Mouse (Mus musculus) stomach, embryonic 14.5 days (tissue): ENCODE data around the gene Ttc25. TPM values are rescaled to one million over a fixed set of nuclear protein-coding genes. Genes with fewer than 3 reads are reported as not detected.
"Not testable (repeated sequence)": the region's sequence is repeated elsewhere in the genome, so short reads cannot be mapped to it uniquely, and the experiment has no call there.

Experiments
- ATAC-seq: fragments of 200-750 bp; cut with Nextera tagmentation; 2 replicates; pipeline ENCODE4 v1.8.0; 2017; ENCODE audit warnings: low read depth, moderate TSS enrichment; ENCODE audit not compliant: insufficient number of reproducible peaks, insufficient read depth, low FRiP score
- H3K27ac ChIP-seq: fragments of 300-500 bp; sonication (generic); 2 replicates; pipeline ENCODE4 v1.5.1; 2014; ENCODE audit warnings: mild to moderate bottlenecking, low read length, moderate library complexity, mixed read lengths
- H3K27me3 ChIP-seq: fragments of 300-500 bp; sonication (generic); 2 replicates; pipeline ENCODE4 v1.6.1; 2014; ENCODE audit warnings: low read length, control low read depth, mixed read lengths; ENCODE audit not compliant: control insufficient read depth, insufficient read depth
- H3K36me3 ChIP-seq: fragments of 300-500 bp; sonication (generic); 2 replicates; pipeline ENCODE4 v1.6.1; 2014; ENCODE audit warnings: mild to moderate bottlenecking, control low read depth, low read length, moderate library complexity, mixed read lengths; ENCODE audit not compliant: control insufficient read depth, insufficient read depth
- H3K4me1 ChIP-seq: fragments of 300-500 bp; sonication (generic); 2 replicates; pipeline ENCODE4 v1.6.1; 2014; ENCODE audit warnings: low read length, control low read depth, mixed read lengths; ENCODE audit not compliant: control insufficient read depth, insufficient read depth
- H3K4me2 ChIP-seq: fragments of 300-500 bp; sonication (generic); replicated peaks from 2 replicates; pipeline ENCODE4 v1.6.1; 2014; ENCODE audit warnings: low read depth, low read length, control low read depth
- H3K4me3 ChIP-seq: fragments of 300-500 bp; sonication (generic); 2 replicates; pipeline ENCODE4 v1.5.1; 2014; ENCODE audit warnings: low read depth, low read length, control low read depth
- H3K9ac ChIP-seq: fragments of 300-500 bp; sonication (generic); replicated peaks from 2 replicates; pipeline ENCODE4 v1.6.1; 2014; ENCODE audit warnings: low read depth, mild to moderate bottlenecking, control low read depth, low read length, moderate library complexity, mixed read lengths
- H3K9me3 ChIP-seq: fragments of 300-500 bp; sonication (generic); 2 replicates; pipeline ENCODE4 v1.6.1; 2016; ENCODE audit warnings: low read depth, low read length, control low read depth; ENCODE audit not compliant: control insufficient read depth
- WGBS: fragments of 180-500 bp; shearing (Covaris S2); extraction: QIAGEN DNeasy Blood & Tissue Kit; methylation state at CpG from one replicate; pipeline ENCODE4 v1.1.7; 2014; 5-methylcytosine and 5-hydroxymethylcytosine counted together
- polyA plus RNA-seq: library from polyadenylated mRNA; unstranded; fragments of >200 nt; fragmentation: Nextera tagmentation; extraction: Ambion mirVana; gene quantifications from 2 replicates; pipeline ENCODE4 v1.2.1, GENCODE M21; 2014

Ttc25 gene
- polyA plus RNA-seq, 1 experiment from 2014 or later, result 1.1 TPM

- H3K4me3 ChIP-seq, result no peak overlapping the region; the same call in 1 of the 2 replicates
- H3K9me3 ChIP-seq, result no peaks in the 10 kb centered on the region
- H3K9ac ChIP-seq, result no peak overlapping the region
- no peaks in the 10 kb centered on the region; the same call in 1 of the 2 replicates for H3K27me3 ChIP-seq
- peaks cover 20% of the 10 kb centered on the region; the same call in 1 of the 2 replicates for H3K36me3 ChIP-seq
- no peak overlapping the region for H3K4me2 ChIP-seq
- ATAC-seq, result no peak
- H3K4me1 ChIP-seq, result peaks cover 4% of the 10 kb centered on the region; the same call in 1 of the 2 replicates
- WGBS, result 64% methylated on average over 21 of the region's 21 CpGs
- H3K27ac ChIP-seq, result no peak overlapping the region
These were observed 30.8 kb downstream of the Ttc25 start for GRCm38 (mm10) chr11:100576256-100576655.

DNA sequence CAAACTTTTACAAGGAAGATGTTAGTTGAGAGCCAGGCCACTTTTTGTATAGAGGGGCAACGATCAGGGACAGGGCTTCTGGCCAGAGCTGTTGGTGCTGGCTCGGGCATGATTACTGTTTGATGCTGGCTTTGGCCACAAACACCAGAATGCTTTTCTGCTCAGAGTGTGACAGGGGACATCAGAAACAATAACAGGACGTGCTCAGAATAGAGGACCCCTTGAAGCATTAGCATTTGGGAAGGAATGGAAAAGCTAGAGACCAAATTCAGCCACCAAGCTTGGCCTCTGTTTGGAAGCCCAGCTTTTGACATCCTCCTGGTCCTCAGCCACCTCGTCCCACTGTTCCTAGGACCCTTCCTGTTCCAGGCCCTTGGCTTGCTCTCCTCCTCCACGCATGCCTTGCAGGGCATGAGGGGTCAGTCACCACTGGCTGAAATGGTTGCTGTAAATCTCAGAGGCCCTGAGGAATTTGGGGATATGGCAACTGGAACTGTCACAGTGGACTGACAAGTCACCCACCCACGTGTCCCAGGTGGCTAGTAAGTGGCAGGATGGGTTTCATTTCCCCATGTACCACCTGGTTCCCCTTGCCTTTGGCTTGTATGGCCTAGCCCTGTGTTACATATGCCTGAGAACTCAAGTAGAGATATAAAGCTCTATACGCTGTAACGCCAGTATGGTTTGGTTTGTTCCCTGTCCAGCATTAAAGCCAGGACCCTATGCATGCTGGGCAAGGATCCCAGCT is 32.6 kb downstream of the Ttc25 start:
- peaks cover 31% of the 10 kb centered on the region for H3K36me3 ChIP-seq
- H3K9me3 ChIP-seq, result no peaks in the 10 kb centered on the region
- no peak overlapping the region for H3K4me2 ChIP-seq
- WGBS, result 76% methylated on average over 8 of the region's 8 CpGs
- no peak overlapping the region for H3K9ac ChIP-seq
- H3K4me1 ChIP-seq, result peaks cover 4% of the 10 kb centered on the region; the same call in 1 of the 2 replicates
- no peak for ATAC-seq
- H3K4me3 ChIP-seq, result no peak overlapping the region
- no peak overlapping the region for H3K27ac ChIP-seq
- H3K27me3 ChIP-seq, result no peaks in the 10 kb centered on the region

GRCm38 (mm10) chr11:100579116-100579799 is 33.9 kb downstream of the Ttc25 start:
- Histone ChIP-seq H3K36me3 (peaks cover 43% of the 10 kb centered on the region), H3K9me3 (no peaks in the 10 kb centered on the region), H3K4me1 (peaks cover 4% of the 10 kb centered on the region; the same call in 1 of the 2 replicates), H3K27ac (no peak overlapping the region), H3K4me3 (no peak overlapping the region), H3K4me2 (no peak overlapping the region), H3K27me3 (no peaks in the 10 kb centered on the region), H3K9ac (no peak overlapping the region)
- 92% methylated on average over 9 of the region's 9 CpGs for WGBS
- ATAC-seq, result no peak

DNA sequence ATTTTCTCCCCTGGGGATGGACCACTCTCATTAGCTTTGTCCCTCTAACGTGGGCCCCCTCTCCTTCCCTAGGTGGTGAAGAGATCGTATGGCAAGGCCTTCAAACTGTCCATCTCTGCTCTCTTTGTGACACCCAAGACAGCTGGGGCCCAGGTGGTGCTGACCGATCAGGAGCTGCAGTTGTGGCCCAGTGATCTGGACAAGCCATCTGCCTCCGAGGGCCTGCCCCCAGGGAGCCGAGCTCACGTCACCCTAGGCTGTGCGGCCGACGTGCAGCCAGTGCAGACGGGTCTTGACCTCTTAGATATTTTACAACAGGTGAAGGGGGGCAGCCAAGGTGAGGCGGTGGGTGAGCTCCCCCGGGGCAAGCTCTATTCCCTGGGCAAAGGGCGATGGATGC is 34.9 kb downstream of the Ttc25 start:
- ATAC-seq, result no peak
- Histone ChIP-seq H3K9ac (no peak overlapping the region), H3K36me3 (peaks cover 53% of the 10 kb centered on the region), H3K4me2 (no peak overlapping the region), H3K27ac (no peak overlapping the region), H3K4me3 (no peak overlapping the region), H3K27me3 (no peaks in the 10 kb centered on the region), H3K9me3 (no peaks in the 10 kb centered on the region), H3K4me1 (peaks cover 3% of the 10 kb centered on the region; the same call in 1 of the 2 replicates)
- WGBS, result 94% methylated on average over 13 of the region's 13 CpGs

GRCm38 (mm10) chr11:100581756-100582155 is 36.3 kb downstream of the Ttc25 start:
- no peaks in the 10 kb centered on the region for H3K27me3 ChIP-seq
- no peaks in the 10 kb centered on the region for H3K9me3 ChIP-seq
- peak; percentile 26; the same call in 1 of the 2 replicates for ATAC-seq
- H3K4me2 ChIP-seq, result no peak overlapping the region
- WGBS, result 63% methylated on average over 4 of the region's 4 CpGs
- H3K27ac ChIP-seq, result no peak overlapping the region
- H3K36me3 ChIP-seq, result peaks cover 66% of the 10 kb centered on the region
- no peak overlapping the region for H3K4me3 ChIP-seq
- no peaks in the 10 kb centered on the region for H3K4me1 ChIP-seq
- H3K9ac ChIP-seq, result no peak overlapping the region

GRCm38 (mm10) chr11:100582413-100582812 is 37.0 kb downstream of the Ttc25 start:
- not testable (repeated sequence) for H3K4me1 ChIP-seq, H3K4me2 ChIP-seq, H3K9ac ChIP-seq, ATAC-seq, H3K27ac ChIP-seq, H3K9me3 ChIP-seq, H3K27me3 ChIP-seq, H3K4me3 ChIP-seq
- H3K36me3 ChIP-seq, result peaks cover 73% of the 10 kb centered on the region
- 95% methylated on average over 1 of the region's 1 CpGs for WGBS

DNA sequence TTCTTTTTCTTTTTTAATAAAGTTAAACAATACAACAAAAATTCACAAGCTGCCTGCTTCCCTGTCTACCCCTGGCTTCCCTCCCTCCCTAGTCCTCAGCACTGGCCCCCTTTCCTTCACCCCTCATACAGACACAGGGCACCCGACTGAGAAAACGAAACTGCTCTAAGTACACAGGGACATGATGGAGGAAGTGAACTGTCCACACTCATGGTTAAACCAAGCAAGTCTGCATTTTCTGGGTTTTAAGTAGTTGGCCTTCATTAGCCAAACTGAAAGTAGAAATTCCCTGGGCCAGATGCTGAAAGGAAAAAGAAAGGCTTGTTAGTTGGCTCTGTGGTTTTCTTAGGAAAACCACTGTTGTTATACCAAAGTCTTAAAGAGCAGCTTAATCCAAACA is 37.4 kb downstream of the Ttc25 start:
- H3K36me3 ChIP-seq, result peaks cover 77% of the 10 kb centered on the region
- H3K9ac ChIP-seq, result no peak overlapping the region
- no peak overlapping the region for H3K4me2 ChIP-seq
- H3K4me3 ChIP-seq, result no peak overlapping the region
- WGBS, result 94% methylated on average over 2 of the region's 2 CpGs
- H3K27me3 ChIP-seq, result no peaks in the 10 kb centered on the region
- ATAC-seq, result no peak
- H3K4me1 ChIP-seq, result no peaks in the 10 kb centered on the region
- H3K27ac ChIP-seq, result no peak overlapping the region
- no peaks in the 10 kb centered on the region for H3K9me3 ChIP-seq

DNA sequence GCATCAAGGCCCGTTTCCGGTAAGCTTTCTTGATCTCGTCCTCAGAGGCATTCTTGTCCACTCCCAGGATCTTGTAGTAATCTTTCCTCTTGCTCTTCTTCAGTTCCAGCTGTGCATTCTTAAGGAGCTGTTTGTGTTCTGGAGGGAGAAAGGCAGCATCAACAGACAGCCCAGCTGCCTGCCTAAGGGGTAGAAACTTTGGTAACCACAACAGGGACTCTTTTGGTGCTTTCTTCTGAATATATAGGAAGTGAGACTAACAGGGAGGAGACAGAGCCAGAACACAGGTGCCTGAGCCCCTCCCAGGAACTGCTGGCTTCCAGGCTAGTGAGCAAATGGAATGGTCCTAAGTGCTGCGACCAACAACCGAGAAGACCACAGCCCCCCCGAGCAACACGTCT is 39.2 kb downstream of the Ttc25 start:
- peaks cover 85% of the 10 kb centered on the region for H3K36me3 ChIP-seq
- H3K27me3 ChIP-seq, result no peaks in the 10 kb centered on the region
- no peak for ATAC-seq
- H3K4me3 ChIP-seq, result no peak overlapping the region
- H3K4me2 ChIP-seq, result no peak overlapping the region
- no peak overlapping the region for H3K9ac ChIP-seq
- H3K9me3 ChIP-seq, result no peaks in the 10 kb centered on the region
- no peak overlapping the region for H3K27ac ChIP-seq
- H3K4me1 ChIP-seq, result no peaks in the 10 kb centered on the region
- WGBS, result 93% methylated on average over 7 of the region's 7 CpGs
